Mouse (Mus musculus): ENCODE data around the gene Reln.

Reln gene

GRCm38 (mm10) chr5:22344556-22344975 lies at the start of gene Reln:
TSS of gene Reln (minus strand) at chr5:22344702.
- DNase-seq: no peak

- DNase-seq: no peak
Measured at GRCm38 (mm10) chr5:22388502-22388901, 44.0 kb upstream of the Reln start.

GRCm38 (mm10) chr5:22360510-22360909 lies 16.0 kb upstream of the Reln start:
- DNase-seq: no peak

- no peak for DNase-seq
Measured at GRCm38 (mm10) chr5:22348412-22348811, 3.9 kb upstream of the Reln start.

GRCm38 (mm10) chr5:22347732-22348131 lies 3.2 kb upstream of the Reln start:
- DNase-seq: no peak

- DNase-seq: no peak
Measured at GRCm38 (mm10) chr5:22345894-22346635, 1.6 kb upstream of the Reln start.

GRCm38 (mm10) chr5:22344976-22345651 lies 612 bp upstream of the Reln start:
- no peak for DNase-seq

GRCm38 (mm10) chr5:22343843-22344555 lies 503 bp downstream of the Reln start:
- DNase-seq: no peak

GRCm38 (mm10) chr5:22343536-22343842 lies 1.0 kb downstream of the Reln start:
- no peak for DNase-seq

GRCm38 (mm10) chr5:22342461-22342860 lies 2.0 kb downstream of the Reln start:
- no peak for DNase-seq

- no peak for DNase-seq
Measured at GRCm38 (mm10) chr5:22340991-22341390, 3.5 kb downstream of the Reln start.

GRCm38 (mm10) chr5:22335408-22335807 lies 9.1 kb downstream of the Reln start:
- DNase-seq: no peak

- no peak for DNase-seq
Measured at GRCm38 (mm10) chr5:22330802-22331201, 13.7 kb downstream of the Reln start.

GRCm38 (mm10) chr5:22328431-22329359 lies 15.8 kb downstream of the Reln start:
- no peak for DNase-seq

GRCm38 (mm10) chr5:22327170-22327569 lies 17.3 kb downstream of the Reln start:
- DNase-seq: no peak

GRCm38 (mm10) chr5:22323801-22324200 lies 20.7 kb downstream of the Reln start:
- DNase-seq: no peak

- DNase-seq: no peak
Measured at GRCm38 (mm10) chr5:22317807-22318206, 26.7 kb downstream of the Reln start.

- DNase-seq: no peak
Measured at GRCm38 (mm10) chr5:22316471-22316870, 28.0 kb downstream of the Reln start.

- DNase-seq: no peak
Measured at GRCm38 (mm10) chr5:22315990-22316389, 28.5 kb downstream of the Reln start.

- DNase-seq: no peak
Measured at GRCm38 (mm10) chr5:22312995-22313394, 31.5 kb downstream of the Reln start.

- no peak for DNase-seq
Measured at GRCm38 (mm10) chr5:22311046-22311445, 33.5 kb downstream of the Reln start.

- DNase-seq: no peak
Measured at GRCm38 (mm10) chr5:22309001-22309400, 35.5 kb downstream of the Reln start.

GRCm38 (mm10) chr5:22307853-22308252 lies 36.6 kb downstream of the Reln start:
- no peak for DNase-seq
